Comparison of ENCODE assay signal across 23 mouse cellular contexts in the genomic region with DNA sequence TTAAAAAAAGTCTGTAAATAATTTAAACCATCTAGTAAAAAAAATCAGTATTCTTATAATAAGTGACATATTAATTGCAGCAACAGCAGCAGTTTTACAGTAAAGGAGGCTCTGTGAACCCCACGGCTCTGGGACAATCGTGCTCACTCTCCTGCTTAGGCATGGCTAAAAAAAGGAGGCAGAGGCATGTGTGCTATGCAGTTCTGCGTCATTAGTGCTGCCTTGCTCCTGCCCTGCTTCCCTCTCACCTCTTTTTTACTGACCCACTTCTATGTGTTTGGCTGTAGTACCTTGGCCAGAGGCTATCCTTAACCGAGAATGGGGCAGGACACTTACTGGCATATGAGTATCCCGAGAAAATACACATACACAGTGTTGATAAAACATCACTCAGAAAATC. TPM values are rescaled to one million over a fixed set of nuclear protein-coding genes. Genes with fewer than 3 reads are reported as not detected.
DNase-seq lines count a peak whose midpoint lies in the region; ATAC-seq lines count a peak whose summit lies in the region.
"Had no signal": no experiment of that assay in that cellular context is flagged by ENCODE, and none has a peak within 500 bp of the region (broad histone marks: within the 10 kb centered on the region; RNA-seq: fewer than 3 reads in every experiment).

No protein-coding gene starts in this region.

- 40% methylated on average over 5 of the region's 5 CpGs for WGBS in heart, embryonic 13.5 days
- 55% methylated on average over 5 of the region's 5 CpGs for WGBS in heart, embryonic 12.5 days
- WGBS in kidney, embryonic 14.5 days = 57% methylated on average over 5 of the region's 5 CpGs

- ATAC-seq in heart, embryonic 13.5 days (ENCODE audit: extremely low read depth, insufficient number of reproducible peaks, low FRiP score, low TSS enrichment) = no peak
- no peak for ATAC-seq in heart, embryonic 12.5 days (ENCODE audit: insufficient number of reproducible peaks, low FRiP score)
- peak; percentile 68 for ATAC-seq in kidney, embryonic 14.5 days (ENCODE audit: low FRiP score, low TSS enrichment)
- ATAC-seq: midbrain, embryonic 13.5 days had no signal

- H3K27ac ChIP-seq in heart, embryonic 13.5 days (replicated peaks) = 0 out of 2 replicates have a peak overlapping the region, but pooled peaks have one; percentile 12
- no peak overlapping the region for H3K27ac ChIP-seq in heart, embryonic 12.5 days (ENCODE audit: poor library complexity, severe bottlenecking)
- 0 out of 2 replicates have a peak overlapping the region, but pooled peaks have one; percentile 20 for H3K27ac ChIP-seq in kidney, embryonic 14.5 days (ENCODE audit: low read depth, low read length)
- H3K27ac ChIP-seq: embryonic facial prominence, embryonic 15.5 days; hindbrain, embryonic 14.5 days; layer of hippocampus, adult 2 months; midbrain, embryonic 13.5 days; neural tube, embryonic 12.5 days had no signal

- H3K36me3 ChIP-seq in heart, embryonic 13.5 days = no peaks in the 10 kb centered on the region
- no peaks in the 10 kb centered on the region for H3K36me3 ChIP-seq in heart, embryonic 12.5 days
- no peaks in the 10 kb centered on the region for H3K36me3 ChIP-seq in kidney, embryonic 14.5 days (ENCODE audit: control insufficient read depth, insufficient read depth, low read length)
- H3K36me3 ChIP-seq: embryonic facial prominence, embryonic 15.5 days; midbrain, embryonic 13.5 days; neural tube, embryonic 12.5 days had no signal

- H3K4me2 ChIP-seq in heart, embryonic 13.5 days = no peak overlapping the region
- H3K4me2 ChIP-seq in heart, embryonic 12.5 days = no peak overlapping the region
- H3K4me2 ChIP-seq in kidney, embryonic 14.5 days (replicated peaks; ENCODE audit: low read depth, low read length) = no peak overlapping the region
- H3K4me2 ChIP-seq: embryonic facial prominence, embryonic 15.5 days; hindbrain, embryonic 14.5 days; midbrain, embryonic 13.5 days; neural tube, embryonic 12.5 days had no signal

- H3K4me1 ChIP-seq in heart, embryonic 13.5 days = peaks cover 14% of the 10 kb centered on the region
- H3K4me1 ChIP-seq in heart, embryonic 12.5 days (replicated peaks) = peaks cover 16% of the 10 kb centered on the region
- no peaks in the 10 kb centered on the region for H3K4me1 ChIP-seq in kidney, embryonic 14.5 days (ENCODE audit: control insufficient read depth, insufficient read depth, low read length)
- H3K4me1 ChIP-seq: embryonic facial prominence, embryonic 15.5 days; midbrain, embryonic 13.5 days; neural tube, embryonic 12.5 days had no signal

- DNase-seq in heart, postnatal 10 days = peak; percentile 18 to 30
- DNase-seq in kidney, postnatal 36 days = peak; percentile 58 to 71
- no peak for DNase-seq in spleen, postnatal 4 days (ENCODE audit: low spot score in 2 of 2)
- DNase-seq in urinary bladder, adult 2 months (ENCODE audit: low spot score) = no peak
- DNase-seq: cerebellum, adult 18-20 months; cerebellum, postnatal 36 days; left cerebral cortex, postnatal 4 days; liver; lung, adult 18-20 months; lung, postnatal 14 days; thymus, postnatal 4 days had no signal

- no peaks in the 10 kb centered on the region for H3K27me3 ChIP-seq in heart, embryonic 13.5 days (replicated peaks)
- H3K27me3 ChIP-seq in heart, embryonic 12.5 days (replicated peaks) = no peaks in the 10 kb centered on the region
- no peaks in the 10 kb centered on the region for H3K27me3 ChIP-seq in kidney, embryonic 14.5 days (ENCODE audit: control insufficient read depth, insufficient read depth, low read length)
- H3K27me3 ChIP-seq: CH12.LX; embryonic facial prominence, embryonic 15.5 days; midbrain, embryonic 13.5 days; neural tube, embryonic 12.5 days had no signal

- no peaks in the 10 kb centered on the region for H3K9me3 ChIP-seq in heart, embryonic 13.5 days
- no peaks in the 10 kb centered on the region for H3K9me3 ChIP-seq in heart, embryonic 12.5 days (replicated peaks)
- no peaks in the 10 kb centered on the region for H3K9me3 ChIP-seq in kidney, embryonic 14.5 days (ENCODE audit: control insufficient read depth, low read length)
- H3K9me3 ChIP-seq: embryonic facial prominence, embryonic 15.5 days; midbrain, embryonic 13.5 days; neural tube, embryonic 12.5 days had no signal

- no peak overlapping the region for H3K4me3 ChIP-seq in heart, embryonic 13.5 days
- H3K4me3 ChIP-seq in heart, embryonic 12.5 days = no peak overlapping the region
- H3K4me3 ChIP-seq in kidney, embryonic 14.5 days (ENCODE audit: low read length) = no peak overlapping the region
- H3K4me3 ChIP-seq: embryonic facial prominence, embryonic 15.5 days; layer of hippocampus, adult 2 months; midbrain, embryonic 13.5 days; neural tube, embryonic 12.5 days had no signal

- no peak overlapping the region for H3K9ac ChIP-seq in heart, embryonic 13.5 days
- no peak overlapping the region for H3K9ac ChIP-seq in heart, embryonic 12.5 days
- no peak overlapping the region for H3K9ac ChIP-seq in kidney, embryonic 14.5 days (ENCODE audit: low read depth, low read length)
- H3K9ac ChIP-seq: embryonic facial prominence, embryonic 15.5 days; hindbrain, embryonic 14.5 days; midbrain, embryonic 13.5 days; neural tube, embryonic 12.5 days had no signal

- intact Hi-C loops in heart, postnatal 10 days (cut with DNase I) = no loop called here

RNA-seq across cellular contexts. Expression of gene Dcdc2a, which starts 50.9 kb away (rescaled TPM):
- 0.82 and 0.94 TPM in 2 replicates for polyA plus RNA-seq in heart, embryonic 13.5 days (2015; fragmentation: Nextera tagmentation; extraction: Ambion mirVana)
- 1.0 and 1.4 TPM in 2 replicates for polyA plus RNA-seq in heart, embryonic 12.5 days (2016; fragmentation: Nextera tagmentation; extraction: Ambion mirVana)
- under 1 TPM in 1 of 2 experiments, not detected in 1; 0.14 TPM for total RNA-seq in heart, postnatal 10 days (2021)
- polyA plus RNA-seq in kidney, embryonic 14.5 days (2014; fragmentation: Nextera tagmentation; extraction: Ambion mirVana) = 27.2 and 34.5 TPM in 2 replicates
- polyA plus RNA-seq in urinary bladder, adult 2 months (2012; rRNA removed) = 0.40 and 0.50 TPM in 2 replicates
- total RNA-seq: CH12.LX; megakaryocyte, adult 5-6 weeks; MEL had no signal
- polyA plus RNA-seq: small intestine, adult 2 months had no signal

Comparison
In these comparisons a context has a peak if more than half of its experiments do, and no peak if none do; other contexts are left out.
1. DNase-seq: peak in heart, postnatal 10 days (2 of 2) and kidney, postnatal 36 days (2 of 2); none in spleen, postnatal 4 days (0 of 2) and urinary bladder, adult 2 months (single experiment).
2. RNA of gene Dcdc2a, which starts 50.9 kb away (polyA plus RNA-seq): 27.2 to 34.5 TPM in kidney, embryonic 14.5 days; 1.0 to 1.4 TPM in heart, embryonic 12.5 days, 0.82 to 0.94 TPM in heart, embryonic 13.5 days and 0.40 to 0.50 TPM in urinary bladder, adult 2 months; every median in the first group is over 10 times any median in the second.